In genomic region chr5:137668971-137669370, GRCm38 (mm10) we compare ENCODE assay signal across 14 mouse cellular contexts. TPM values are rescaled to one million over a fixed set of nuclear protein-coding genes. Genes with fewer than 3 reads are reported as not detected.
DNase-seq lines count a peak whose midpoint lies in the region; ATAC-seq and TF ChIP-seq lines count a peak whose summit lies in the region.
"Had no signal": no experiment of that assay in that cellular context is flagged by ENCODE, and none has a peak within 500 bp of the region (broad histone marks: within the 10 kb centered on the region; RNA-seq: fewer than 3 reads in every experiment).

No protein-coding gene starts in this region.

- intact Hi-C loops in heart, postnatal 25 days (cut with DNase I): no loop called here
- intact Hi-C loops in left cerebral cortex, postnatal 25 days (cut with DNase I): no loop called here

- peak overlapping the region; percentile 12 for H3K27ac ChIP-seq in forebrain, embryonic 16.5 days (ENCODE audit: low read length)
- H3K27ac ChIP-seq in forebrain, embryonic 12.5 days: no peak overlapping the region
- peak overlapping the region; percentile 25; the same call in 1 of the 2 replicates for H3K27ac ChIP-seq in midbrain, embryonic 13.5 days
- no peak overlapping the region for H3K27ac ChIP-seq in midbrain, embryonic 16.5 days (ENCODE audit: low read length)
- peak overlapping the region; percentile 40 for H3K27ac ChIP-seq in stomach, postnatal 0 days (replicated peaks)
- H3K27ac ChIP-seq: liver, embryonic 13.5 days had no signal

- no peak for ATAC-seq in forebrain, embryonic 16.5 days
- no peak for ATAC-seq in forebrain, embryonic 12.5 days (ENCODE audit: low FRiP score)
- ATAC-seq in midbrain, embryonic 13.5 days: no peak
- no peak for ATAC-seq in midbrain, embryonic 16.5 days
- ATAC-seq in stomach, postnatal 0 days (ENCODE audit: low FRiP score, low TSS enrichment): no peak
- ATAC-seq in activated CD4-positive, CD25-positive, alpha-beta regulatory T cell, adult 4 months: no peak

- peak; percentile 66 for DNase-seq in heart, postnatal 25 days (ENCODE audit: low spot score)
- DNase-seq in stomach, postnatal 0 days (ENCODE audit: low spot score): no peak
- no peak for DNase-seq in left cerebral cortex, postnatal 25 days (ENCODE audit: low spot score in 2 of 2)
- DNase-seq: adrenal gland, postnatal 25 days; B cell, adult 2 months; cerebellum, postnatal 36 days; layer of hippocampus, adult 9-11 months; liver, embryonic 13.5 days had no signal

- H3K9ac ChIP-seq in forebrain, embryonic 16.5 days (replicated peaks; ENCODE audit: low read depth, low read length): no peak overlapping the region
- no peak overlapping the region for H3K9ac ChIP-seq in forebrain, embryonic 12.5 days
- no peak overlapping the region for H3K9ac ChIP-seq in midbrain, embryonic 13.5 days (replicated peaks)
- H3K9ac ChIP-seq in midbrain, embryonic 16.5 days (ENCODE audit: low read depth, low read length): no peak overlapping the region
- no peak overlapping the region for H3K9ac ChIP-seq in stomach, postnatal 0 days (ENCODE audit: low read length)
- H3K9ac ChIP-seq: liver, embryonic 13.5 days had no signal

- no peaks in the 10 kb centered on the region for H3K27me3 ChIP-seq in forebrain, embryonic 16.5 days (replicated peaks; ENCODE audit: control insufficient read depth, insufficient read depth, low read length)
- no peaks in the 10 kb centered on the region for H3K27me3 ChIP-seq in forebrain, embryonic 12.5 days
- no peaks in the 10 kb centered on the region for H3K27me3 ChIP-seq in midbrain, embryonic 13.5 days
- no peaks in the 10 kb centered on the region for H3K27me3 ChIP-seq in midbrain, embryonic 16.5 days (ENCODE audit: control insufficient read depth, insufficient read depth, low read depth, low read length)
- no peaks in the 10 kb centered on the region for H3K27me3 ChIP-seq in stomach, postnatal 0 days (ENCODE audit: control insufficient read depth, insufficient read depth, low read length)
- H3K27me3 ChIP-seq: liver, embryonic 13.5 days had no signal

- peaks cover 10% of the 10 kb centered on the region; the same call in 1 of the 2 replicates for H3K4me1 ChIP-seq in forebrain, embryonic 16.5 days (replicated peaks; ENCODE audit: control insufficient read depth, insufficient read depth, low read length)
- peaks cover 8% of the 10 kb centered on the region for H3K4me1 ChIP-seq in forebrain, embryonic 12.5 days
- peaks cover 15% of the 10 kb centered on the region for H3K4me1 ChIP-seq in midbrain, embryonic 13.5 days (replicated peaks)
- H3K4me1 ChIP-seq in midbrain, embryonic 16.5 days (ENCODE audit: control insufficient read depth, insufficient read depth, low read length): no peaks in the 10 kb centered on the region
- peaks cover 6% of the 10 kb centered on the region; the same call in 1 of the 2 replicates for H3K4me1 ChIP-seq in stomach, postnatal 0 days (replicated peaks; ENCODE audit: control insufficient read depth, insufficient read depth)

- TF ChIP-seq CTCF in stomach, postnatal 0 days (IDR thresholded peaks at IDR 0.05; ENCODE audit: low read depth): peak; percentile 19; the same call in 1 of the 2 replicates

- no peak for TF ChIP-seq EP300 in stomach, postnatal 0 days (optimal IDR thresholded peaks at IDR 0.05)

- no peaks in the 10 kb centered on the region for H3K9me3 ChIP-seq in forebrain, embryonic 16.5 days (ENCODE audit: control insufficient read depth, low read length)
- H3K9me3 ChIP-seq in forebrain, embryonic 12.5 days: no peaks in the 10 kb centered on the region
- no peaks in the 10 kb centered on the region for H3K9me3 ChIP-seq in midbrain, embryonic 13.5 days
- no peaks in the 10 kb centered on the region for H3K9me3 ChIP-seq in midbrain, embryonic 16.5 days (replicated peaks; ENCODE audit: control insufficient read depth, low read length, poor library complexity, severe bottlenecking)
- no peaks in the 10 kb centered on the region for H3K9me3 ChIP-seq in stomach, postnatal 0 days (ENCODE audit: control insufficient read depth, low read length)
- H3K9me3 ChIP-seq: liver, embryonic 13.5 days had no signal

- no peak overlapping the region for H3K4me2 ChIP-seq in forebrain, embryonic 16.5 days (ENCODE audit: low read length)
- no peak overlapping the region for H3K4me2 ChIP-seq in forebrain, embryonic 12.5 days
- H3K4me2 ChIP-seq in midbrain, embryonic 13.5 days (replicated peaks): no peak overlapping the region
- H3K4me2 ChIP-seq in midbrain, embryonic 16.5 days (ENCODE audit: low read length): no peak overlapping the region
- H3K4me2 ChIP-seq in stomach, postnatal 0 days (replicated peaks; ENCODE audit: low read depth): 0 out of 2 replicates have a peak overlapping the region, but pooled peaks have one; percentile 17
- H3K4me2 ChIP-seq: liver, embryonic 13.5 days had no signal

- H3K36me3 ChIP-seq in forebrain, embryonic 16.5 days (ENCODE audit: control insufficient read depth, insufficient read depth): peaks cover 12% of the 10 kb centered on the region
- H3K36me3 ChIP-seq in forebrain, embryonic 12.5 days (replicated peaks): peaks cover 41% of the 10 kb centered on the region
- H3K36me3 ChIP-seq in midbrain, embryonic 13.5 days: peaks cover 32% of the 10 kb centered on the region
- peaks cover 12% of the 10 kb centered on the region for H3K36me3 ChIP-seq in midbrain, embryonic 16.5 days (ENCODE audit: control insufficient read depth, insufficient read depth, low read length)
- 0 out of 2 replicates have a peak, but pooled peaks cover 6% of the 10 kb centered on the region for H3K36me3 ChIP-seq in stomach, postnatal 0 days (ENCODE audit: control insufficient read depth, insufficient read depth, low read length)

- 69% methylated on average over 10 of the region's 10 CpGs for WGBS in forebrain, embryonic 16.5 days
- WGBS in forebrain, embryonic 12.5 days: 87% methylated on average over 10 of the region's 10 CpGs
- 76% methylated on average over 10 of the region's 10 CpGs for WGBS in midbrain, embryonic 13.5 days
- 67% methylated on average over 10 of the region's 10 CpGs for WGBS in midbrain, embryonic 16.5 days
- 49% methylated on average over 10 of the region's 10 CpGs for WGBS in stomach, postnatal 0 days

- H3K4me3 ChIP-seq in forebrain, embryonic 16.5 days (replicated peaks; ENCODE audit: low read length): no peak overlapping the region
- no peak overlapping the region for H3K4me3 ChIP-seq in forebrain, embryonic 12.5 days (replicated peaks)
- H3K4me3 ChIP-seq in midbrain, embryonic 13.5 days (replicated peaks): no peak overlapping the region
- H3K4me3 ChIP-seq in midbrain, embryonic 16.5 days (ENCODE audit: low read depth, low read length): no peak overlapping the region
- H3K4me3 ChIP-seq in stomach, postnatal 0 days (ENCODE audit: low read depth, low read length): no peak overlapping the region
- H3K4me3 ChIP-seq: erythroblast, embryonic 14.5 days; liver, embryonic 13.5 days had no signal

RNA-seq across cellular contexts. Expression of gene Agfg2, which starts 15.6 kb away (rescaled TPM):
- polyA plus RNA-seq in forebrain, embryonic 16.5 days (2015; fragmentation: Nextera tagmentation; extraction: Ambion mirVana): 19.4 and 21.2 TPM in 2 replicates
- 28.2 and 31.1 TPM in 2 replicates for polyA plus RNA-seq in forebrain, embryonic 12.5 days (2016; fragmentation: Nextera tagmentation; extraction: Ambion mirVana)
- polyA plus RNA-seq in midbrain, embryonic 13.5 days (2015; fragmentation: Nextera tagmentation; extraction: Ambion mirVana): 19.5 and 19.6 TPM in 2 replicates
- 15.8 and 20.4 TPM in 2 replicates for polyA plus RNA-seq in midbrain, embryonic 16.5 days (2015; fragmentation: Nextera tagmentation; extraction: Ambion mirVana)
- 10 to 100 TPM; 11.8 to 13.3 TPM for total RNA-seq in heart, postnatal 25 days (2021)
- polyA plus RNA-seq in stomach, postnatal 0 days (2015; fragmentation: Nextera tagmentation; extraction: Ambion mirVana): 10.4 and 12.4 TPM in 2 replicates
- total RNA-seq in left cerebral cortex, postnatal 25 days (2021): 10 to 100 TPM; 40.0 to 43.9 TPM
- polyA plus RNA-seq in activated CD4-positive, CD25-positive, alpha-beta regulatory T cell, adult 4 months (2017; shearing (Covaris generic)): 10 to 100 TPM; 15.8 to 20.1 TPM

RNA-seq across cellular contexts. Expression of gene Irs3, which starts 23.5 kb away (rescaled TPM):
- 0.09 TPM in 1 of 2 replicates, not detected in the other for polyA plus RNA-seq in forebrain, embryonic 16.5 days (2015; fragmentation: Nextera tagmentation; extraction: Ambion mirVana)
- not detected in 2 replicates for polyA plus RNA-seq in forebrain, embryonic 12.5 days (2016; fragmentation: Nextera tagmentation; extraction: Ambion mirVana)
- polyA plus RNA-seq in midbrain, embryonic 13.5 days (2015; fragmentation: Nextera tagmentation; extraction: Ambion mirVana): not detected in 2 replicates
- polyA plus RNA-seq in midbrain, embryonic 16.5 days (2015; fragmentation: Nextera tagmentation; extraction: Ambion mirVana): 0.15 and 0.16 TPM in 2 replicates
- under 1 TPM; 0.29 to 0.48 TPM for total RNA-seq in heart, postnatal 25 days (2021)
- 0.07 and 0.15 TPM in 2 replicates for polyA plus RNA-seq in stomach, postnatal 0 days (2015; fragmentation: Nextera tagmentation; extraction: Ambion mirVana)
- total RNA-seq in left cerebral cortex, postnatal 25 days (2021): under 1 TPM in 1 of 2 experiments, not detected in 1; 0.32 TPM
- not detected for polyA plus RNA-seq in activated CD4-positive, CD25-positive, alpha-beta regulatory T cell, adult 4 months (2017; shearing (Covaris generic))
- polyA plus RNA-seq: erythroblast, embryonic 14.5 days had no signal

RNA-seq across cellular contexts. Expression of gene Sap25, which starts 27.8 kb away (rescaled TPM):
- 5.2 and 10.4 TPM in 2 replicates for polyA plus RNA-seq in forebrain, embryonic 16.5 days (2015; fragmentation: Nextera tagmentation; extraction: Ambion mirVana)
- polyA plus RNA-seq in forebrain, embryonic 12.5 days (2016; fragmentation: Nextera tagmentation; extraction: Ambion mirVana): 9.0 and 10.5 TPM in 2 replicates
- 2.7 and 10.9 TPM in 2 replicates for polyA plus RNA-seq in midbrain, embryonic 13.5 days (2015; fragmentation: Nextera tagmentation; extraction: Ambion mirVana)
- 5.9 and 6.7 TPM in 2 replicates for polyA plus RNA-seq in midbrain, embryonic 16.5 days (2015; fragmentation: Nextera tagmentation; extraction: Ambion mirVana)
- 1 to 10 TPM; 3.0 to 3.9 TPM for total RNA-seq in heart, postnatal 25 days (2021)
- polyA plus RNA-seq in stomach, postnatal 0 days (2015; fragmentation: Nextera tagmentation; extraction: Ambion mirVana): 3.7 and 4.1 TPM in 2 replicates
- total RNA-seq in left cerebral cortex, postnatal 25 days (2021): 1 to 10 TPM; 2.3 to 4.7 TPM
- 10 to 100 TPM; 30.0 to 32.3 TPM for polyA plus RNA-seq in activated CD4-positive, CD25-positive, alpha-beta regulatory T cell, adult 4 months (2017; shearing (Covaris generic))

RNA-seq across cellular contexts. Expression of gene Gm20605, which starts 40.0 kb away (rescaled TPM):
- 5.1 and 8.7 TPM in 2 replicates for polyA plus RNA-seq in forebrain, embryonic 16.5 days (2015; fragmentation: Nextera tagmentation; extraction: Ambion mirVana)
- 9.6 and 10.1 TPM in 2 replicates for polyA plus RNA-seq in forebrain, embryonic 12.5 days (2016; fragmentation: Nextera tagmentation; extraction: Ambion mirVana)
- 9.2 and 9.9 TPM in 2 replicates for polyA plus RNA-seq in midbrain, embryonic 13.5 days (2015; fragmentation: Nextera tagmentation; extraction: Ambion mirVana)
- 8.2 and 9.2 TPM in 2 replicates for polyA plus RNA-seq in midbrain, embryonic 16.5 days (2015; fragmentation: Nextera tagmentation; extraction: Ambion mirVana)
- total RNA-seq in heart, postnatal 25 days (2021): 1 to 10 TPM; 3.2 to 4.5 TPM
- polyA plus RNA-seq in stomach, postnatal 0 days (2015; fragmentation: Nextera tagmentation; extraction: Ambion mirVana): 2.4 and 3.4 TPM in 2 replicates
- total RNA-seq in left cerebral cortex, postnatal 25 days (2021): 10 to 100 TPM in 1 of 2 experiments, 1 to 10 TPM in 1; 9.2 to 11.8 TPM
- polyA plus RNA-seq in activated CD4-positive, CD25-positive, alpha-beta regulatory T cell, adult 4 months (2017; shearing (Covaris generic)): 10 to 100 TPM in 1 of 2 experiments, 1 to 10 TPM in 1; 8.1 to 10.2 TPM

RNA-seq across cellular contexts. Expression of gene Lrch4, which starts 40.0 kb away (rescaled TPM):
- 19.1 and 19.3 TPM in 2 replicates for polyA plus RNA-seq in forebrain, embryonic 16.5 days (2015; fragmentation: Nextera tagmentation; extraction: Ambion mirVana)
- polyA plus RNA-seq in forebrain, embryonic 12.5 days (2016; fragmentation: Nextera tagmentation; extraction: Ambion mirVana): 29.8 and 35.1 TPM in 2 replicates
- 18.7 and 21.4 TPM in 2 replicates for polyA plus RNA-seq in midbrain, embryonic 13.5 days (2015; fragmentation: Nextera tagmentation; extraction: Ambion mirVana)
- polyA plus RNA-seq in midbrain, embryonic 16.5 days (2015; fragmentation: Nextera tagmentation; extraction: Ambion mirVana): 18.8 and 19.2 TPM in 2 replicates
- total RNA-seq in heart, postnatal 25 days (2021): 10 to 100 TPM; 17.6 to 18.2 TPM
- 22.5 and 27.0 TPM in 2 replicates for polyA plus RNA-seq in stomach, postnatal 0 days (2015; fragmentation: Nextera tagmentation; extraction: Ambion mirVana)
- total RNA-seq in left cerebral cortex, postnatal 25 days (2021): 10 to 100 TPM; 12.2 to 13.5 TPM
- 10 to 100 TPM; 61.6 to 68.6 TPM for polyA plus RNA-seq in activated CD4-positive, CD25-positive, alpha-beta regulatory T cell, adult 4 months (2017; shearing (Covaris generic))

Comparison
In these comparisons a context has a peak if more than half of its experiments do, and no peak if none do; other contexts are left out.
1. H3K27ac ChIP-seq: peak in forebrain, embryonic 16.5 days (single experiment), midbrain, embryonic 13.5 days (single experiment) and stomach, postnatal 0 days (single experiment); none in forebrain, embryonic 12.5 days (single experiment) and midbrain, embryonic 16.5 days (single experiment).